Mouse (Mus musculus): Measurements from ENCODE around the gene Txk. TPM values are rescaled to one million over a fixed set of nuclear protein-coding genes. Genes with fewer than 3 reads are reported as not detected.

Txk gene
- polyA plus RNA-seq (2012; ENCODE audit: low replicate concordance): 0.25 TPM in 1 of 2 replicates, not detected in the other

DNA sequence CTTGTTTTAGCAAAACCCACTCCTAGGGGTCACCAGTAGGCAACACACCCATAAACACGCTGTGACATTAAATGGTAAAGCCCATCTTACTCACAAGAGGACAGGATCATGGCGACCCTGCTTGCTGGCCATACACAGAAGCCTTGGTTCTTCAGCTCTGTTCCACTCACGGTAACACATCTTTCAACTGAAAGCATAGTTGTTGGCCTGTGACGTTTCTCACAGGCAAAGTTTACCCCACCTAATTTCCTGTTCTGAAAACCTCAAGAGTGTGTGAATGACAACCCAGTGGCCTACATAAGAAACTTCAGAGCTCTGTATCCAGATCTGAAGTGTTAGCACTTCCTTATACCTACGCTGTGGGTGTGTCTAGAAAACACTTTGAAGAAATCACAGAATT lies at the start of gene Txk:
TSS of gene Txk (minus strand) at position 193 of the 400 bp plus-strand sequence.

DNA sequence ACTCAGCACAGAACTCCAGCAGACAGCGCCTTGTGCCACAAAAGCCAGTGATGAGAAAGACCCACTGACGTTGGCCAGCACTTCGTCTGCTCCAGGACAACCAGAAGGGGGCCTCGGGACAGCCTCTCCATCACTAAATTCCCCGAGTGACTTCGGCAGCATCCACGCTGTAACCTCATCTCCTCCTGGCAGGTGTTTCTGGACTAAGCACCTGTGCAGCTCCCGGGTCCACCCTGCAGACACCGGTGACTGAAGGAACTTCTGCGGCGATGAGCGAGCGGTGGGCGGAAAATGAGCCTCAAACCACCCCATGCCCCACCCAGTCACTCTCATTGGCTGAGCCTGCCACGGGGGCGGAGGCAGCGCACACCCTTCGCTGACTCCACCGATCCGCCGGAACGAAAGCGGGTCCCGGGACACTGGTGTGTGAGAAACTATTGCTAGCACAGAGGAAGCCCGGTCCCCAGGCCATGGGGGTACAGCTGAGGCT lies 105.1 kb downstream of the Txk start, which contains the start of gene Nipal1:
TSS of gene Nipal1 (plus strand) at position 378 of the 490 bp plus-strand sequence.

Other genes with a start within 250 kb of the Txk start
- not detected in 2 replicates for gene Corin, start 248.3 kb downstream of the Txk start, polyA plus RNA-seq (2012; ENCODE audit: low replicate concordance)
- gene Nfxl1, start 193.1 kb downstream of the Txk start, polyA plus RNA-seq (2012; ENCODE audit: low replicate concordance): 7.7 and 11.1 TPM in 2 replicates
- not detected in 2 replicates for gene Zar1, start 171.5 kb downstream of the Txk start, polyA plus RNA-seq (2012; ENCODE audit: low replicate concordance)
- not detected in 2 replicates for gene Gm5868, start 165.2 kb downstream of the Txk start, polyA plus RNA-seq (2012; ENCODE audit: low replicate concordance)
- not detected in 2 replicates for gene Cnga1, start 108.5 kb downstream of the Txk start, polyA plus RNA-seq (2012; ENCODE audit: low replicate concordance)
- not detected in 2 replicates for gene Nipal1, start 105.0 kb downstream of the Txk start, polyA plus RNA-seq (2012; ENCODE audit: low replicate concordance)
- gene Tec, start 115.7 kb upstream of the Txk start, polyA plus RNA-seq (2012; ENCODE audit: low replicate concordance): 0.19 and 0.63 TPM in 2 replicates
- gene Slain2, start 161.5 kb upstream of the Txk start, polyA plus RNA-seq (2012; ENCODE audit: low replicate concordance): 8.7 and 15.6 TPM in 2 replicates
- not detected in 2 replicates for gene Gm10135, start 221.9 kb upstream of the Txk start, polyA plus RNA-seq (2012; ENCODE audit: low replicate concordance)